Mouse (Mus musculus) lung, postnatal 0 days (tissue): ENCODE results near the gene Ttpal.

ENCODE experiments used
- CTCF ChIP-seq: IDR thresholded peaks from 2 replicates; pipeline ENCODE4 v1.5.1; 2016; ENCODE audit warnings: antibody characterized with exemption, mild to moderate bottlenecking
- EP300 ChIP-seq: IDR thresholded peaks from 2 replicates; pipeline ENCODE4 v1.6.1; 2016; ENCODE audit warnings: antibody characterized with exemption, mild to moderate bottlenecking, control low read depth

- TF ChIP-seq CTCF (no peak), EP300 (no peak)
Measured at GRCm38 (mm10) chr2:163583226-163584087, 18.7 kb upstream of the Ttpal start.
